Mouse (Mus musculus) heart, adult 2 months (tissue): ENCODE results near the gene Gm37240. TPM values are rescaled to one million over a fixed set of nuclear protein-coding genes. Genes with fewer than 3 reads are reported as not detected.

Experiments used
- DNase-seq, 2 experiments: peaks; one replicate each; pipeline ENCODE4 v3.0.0; 2021
- H3K27ac ChIP-seq: fragments of 200-600 bp; 2 replicates; pipeline ENCODE4 v1.8.1; 2022
- H3K27me3 ChIP-seq: fragments of 200-500 bp; 2 replicates; pipeline ENCODE4 v1.6.1; 2012; ENCODE audit warnings: mild to moderate bottlenecking, low read length, inconsistent platforms, mixed read lengths; ENCODE audit not compliant: control insufficient read depth, insufficient read depth
- H3K36me3 ChIP-seq: fragments of 200-500 bp; 2 replicates; pipeline ENCODE4 v1.6.1; 2012; ENCODE audit warnings: low read length, inconsistent platforms; ENCODE audit not compliant: control insufficient read depth, insufficient read depth
- H3K4me1 ChIP-seq: fragments of 200-500 bp; 2 replicates; pipeline ENCODE4 v1.6.1; 2011; ENCODE audit warnings: low read length; ENCODE audit not compliant: control insufficient read depth, insufficient read depth
- H3K4me3 ChIP-seq: fragments of 200-600 bp; 2 replicates; pipeline ENCODE4 v1.8.1; 2022
- H3K79me2 ChIP-seq: fragments of 200-500 bp; replicated peaks from 2 replicates; pipeline ENCODE4 v1.6.1; 2012; ENCODE audit warnings: mild to moderate bottlenecking, inconsistent platforms, low read length, moderate library complexity, mixed read lengths; ENCODE audit not compliant: control insufficient read depth, insufficient read depth
- H3K9ac ChIP-seq: fragments of 200-500 bp; 2 replicates; pipeline ENCODE4 v1.6.1; 2012; ENCODE audit warnings: low read depth, mild to moderate bottlenecking, control low read depth, inconsistent platforms, low read length, mixed read lengths
- CTCF ChIP-seq: fragments of 200-600 bp; IDR thresholded peaks from 2 replicates; pipeline ENCODE4 v1.8.1; 2022; ENCODE audit warnings: antibody characterized with exemption, mild to moderate bottlenecking, moderate library complexity
- EP300 ChIP-seq: fragments of 200-500 bp; IDR thresholded peaks from 2 replicates; pipeline ENCODE4 v1.6.1; 2011; ENCODE audit warnings: low read depth, low read length, control low read depth; ENCODE audit not compliant: insufficient read depth
- POLR2A ChIP-seq: fragments of 200-500 bp; IDR thresholded peaks from 2 replicates; pipeline ENCODE4 v1.6.1; 2011; ENCODE audit warnings: mild to moderate bottlenecking, low read depth, low read length, control low read depth; ENCODE audit not compliant: insufficient read depth
- WGBS: fragments of 180-500 bp; shearing (Covaris S2); methylation state at CpG from one replicate; pipeline ENCODE4 v1.1.7; 2018; 5-methylcytosine and 5-hydroxymethylcytosine counted together
- intact Hi-C: fragments of 180-260 bp; cut with DNase I; formaldehyde crosslinking; loops from one replicate; pipeline ENCODE4 v1.15.1; 2025
- polyA plus RNA-seq: library from polyadenylated mRNA; depleted of rRNA; stranded (reverse); fragments of >200 nt; gene quantifications from 2 replicates; pipeline ENCODE4 v1.2.3, GENCODE M21; 2012
- total RNA-seq, 2 experiments: library from RNA; stranded (reverse); gene quantifications; 2 replicates each; pipeline ENCODE4 v1.2.3; 2021

Gene Gm37240
- total and polyA plus RNA-seq, 3 experiments: 25.0 to 45.3 (median 36.6) TPM

GRCm38 (mm10) chr3:84638858-84639257 lies 1248.5 kb downstream of the Gm37240 start:
- DNase-seq: no peak
- Histone ChIP-seq H3K79me2 (no peaks in the 10 kb centered on the region), H3K27me3 (no peaks in the 10 kb centered on the region), H3K4me3 (no peak overlapping the region), H3K9ac (no peak overlapping the region), H3K27ac (no peak overlapping the region), H3K4me1 (no peaks in the 10 kb centered on the region; the same call in 1 of the 2 replicates), H3K36me3 (no peaks in the 10 kb centered on the region)
- intact Hi-C loops: no loop called here
- no peak for TF ChIP-seq EP300
- TF ChIP-seq POLR2A: no peak
- TF ChIP-seq CTCF: no peak
- whole genome bisulfite sequencing: 83% methylated on average over 4 of the region's 4 CpGs

- Histone ChIP-seq H3K79me2 (no peaks in the 10 kb centered on the region), H3K27me3 (no peaks in the 10 kb centered on the region), H3K27ac (no peak overlapping the region), H3K36me3 (no peaks in the 10 kb centered on the region), H3K4me3 (no peak overlapping the region), H3K9ac (no peak overlapping the region), H3K4me1 (no peaks in the 10 kb centered on the region; the same call in 1 of the 2 replicates)
- TF ChIP-seq CTCF (no peak), EP300 (no peak), POLR2A (no peak)
- DNase-seq: no peak
- intact Hi-C loops: no loop called here
- 55% methylated on average over 12 of the region's 12 CpGs for WGBS
Observed at GRCm38 (mm10) chr3:84637890-84638578, 1249.3 kb downstream of the Gm37240 start.

- WGBS: 49% methylated on average over 6 of the region's 6 CpGs
- H3K9ac ChIP-seq: no peak overlapping the region
- TF ChIP-seq CTCF (no peak), POLR2A (no peak), EP300 (no peak)
- no peak overlapping the region for H3K4me3 ChIP-seq
- H3K36me3 ChIP-seq: no peaks in the 10 kb centered on the region
- no peak overlapping the region for H3K27ac ChIP-seq
- H3K4me1 ChIP-seq: no peaks in the 10 kb centered on the region; the same call in 1 of the 2 replicates
- no peak for DNase-seq
- H3K27me3 ChIP-seq: no peaks in the 10 kb centered on the region
- intact Hi-C loops: no loop called here
- H3K79me2 ChIP-seq: no peaks in the 10 kb centered on the region
Observed at GRCm38 (mm10) chr3:84637095-84637494, 1250.2 kb downstream of the Gm37240 start.

- 95% methylated on average over 9 of the region's 9 CpGs for WGBS
- Histone ChIP-seq H3K36me3 (no peaks in the 10 kb centered on the region), H3K4me1 (no peaks in the 10 kb centered on the region), H3K4me3 (no peak overlapping the region), H3K79me2 (no peaks in the 10 kb centered on the region), H3K27me3 (no peaks in the 10 kb centered on the region), H3K27ac (no peak overlapping the region), H3K9ac (no peak overlapping the region)
- intact Hi-C loops: no loop called here
- TF ChIP-seq CTCF: no peak
- TF ChIP-seq POLR2A: no peak
- TF ChIP-seq EP300: no peak
- DNase-seq: no peak
Observed at GRCm38 (mm10) chr3:84631586-84631985, 1255.7 kb downstream of the Gm37240 start.

- H3K27me3 ChIP-seq: no peaks in the 10 kb centered on the region
- TF ChIP-seq CTCF (no peak), EP300 (no peak), POLR2A (no peak)
- WGBS: 51% methylated on average over 3 of the region's 3 CpGs
- DNase-seq: no peak
- no peak overlapping the region for H3K4me3 ChIP-seq
- no peaks in the 10 kb centered on the region for H3K79me2 ChIP-seq
- intact Hi-C loops: no loop called here
- H3K9ac ChIP-seq: no peak overlapping the region
- no peak overlapping the region for H3K27ac ChIP-seq
- H3K4me1 ChIP-seq: peaks cover 2% of the 10 kb centered on the region; the same call in 1 of the 2 replicates
- H3K36me3 ChIP-seq: no peaks in the 10 kb centered on the region
Observed at GRCm38 (mm10) chr3:84622026-84622425, 1265.3 kb downstream of the Gm37240 start.

GRCm38 (mm10) chr3:84619725-84620124 lies 1267.6 kb downstream of the Gm37240 start:
- no peak for DNase-seq
- TF ChIP-seq POLR2A: no peak
- Histone ChIP-seq H3K4me3 (no peak overlapping the region), H3K4me1 (peaks cover 2% of the 10 kb centered on the region; the same call in 1 of the 2 replicates), H3K27ac (no peak overlapping the region), H3K27me3 (no peaks in the 10 kb centered on the region), H3K9ac (no peak overlapping the region), H3K79me2 (no peaks in the 10 kb centered on the region), H3K36me3 (no peaks in the 10 kb centered on the region)
- 92% methylated on average over 6 of the region's 6 CpGs for WGBS
- intact Hi-C loops: loop anchor here (5.0 kb wide), 1 partner anchor 288 kb away; no protein-coding TSS in a partner anchor
